Mouse (Mus musculus) thymus, postnatal 0 days (tissue): ENCODE results near the gene Fntb. TPM values are rescaled to one million over a fixed set of nuclear protein-coding genes. Genes with fewer than 3 reads are reported as not detected.

Source experiments
- DNase-seq: peaks from one replicate; pipeline ENCODE4 v3.0.0-alpha.2; 2015; ENCODE audit warnings: low spot score
- polyA plus RNA-seq: library from polyadenylated mRNA; unstranded; fragments of >200 nt; fragmentation: Nextera tagmentation; extraction: Ambion mirVana; gene quantifications from 2 replicates; pipeline ENCODE4 v1.2.1, GENCODE M21; 2015

Gene Fntb
- polyA plus RNA-seq, result 29.3 and 29.7 TPM in 2 replicates

GRCm38 (mm10) chr12:76765354-76765851 is at the start of gene Fntb, which contains the start of gene Churc1:
TSS of gene Fntb (plus strand) at chr12:76765589.
TSS of gene Churc1 (plus strand) at chr12:76765538.
- DNase-seq, result peak; percentile 98

- no peak for DNase-seq
Observed at GRCm38 (mm10) chr12:76718384-76718783, 47.0 kb upstream of the Fntb start.

GRCm38 (mm10) chr12:76720572-76720971 is 44.8 kb upstream of the Fntb start:
- DNase-seq, result no peak

GRCm38 (mm10) chr12:76722026-76722425 is 43.4 kb upstream of the Fntb start:
- DNase-seq, result no peak

- DNase-seq, result no peak
Observed at GRCm38 (mm10) chr12:76727955-76728354, 37.4 kb upstream of the Fntb start.

GRCm38 (mm10) chr12:76750866-76751459 is 14.4 kb upstream of the Fntb start:
- no peak for DNase-seq

- peak; percentile 75 for DNase-seq
Observed at GRCm38 (mm10) chr12:76752652-76753318, 12.6 kb upstream of the Fntb start.

GRCm38 (mm10) chr12:76765901-76766630 is 677 bp downstream of the Fntb start:
- peak; percentile 11 for DNase-seq

GRCm38 (mm10) chr12:76770841-76771500 is 5.6 kb downstream of the Fntb start:
- no peak for DNase-seq

GRCm38 (mm10) chr12:76771540-76771939 is 6.2 kb downstream of the Fntb start:
- DNase-seq, result no peak

GRCm38 (mm10) chr12:76774652-76775051 is 9.3 kb downstream of the Fntb start:
- no peak for DNase-seq

GRCm38 (mm10) chr12:76775132-76775531 is 9.7 kb downstream of the Fntb start:
- DNase-seq, result no peak

GRCm38 (mm10) chr12:76776898-76777297 is 11.5 kb downstream of the Fntb start:
- no peak for DNase-seq

- no peak for DNase-seq
Observed at GRCm38 (mm10) chr12:76777845-76778244, 12.5 kb downstream of the Fntb start.

GRCm38 (mm10) chr12:76778305-76779083 is 13.1 kb downstream of the Fntb start:
- DNase-seq, result peak; percentile 63

- no peak for DNase-seq
Observed at GRCm38 (mm10) chr12:76779951-76780350, 14.6 kb downstream of the Fntb start.

GRCm38 (mm10) chr12:76780639-76781468 is 15.5 kb downstream of the Fntb start:
- no peak for DNase-seq

GRCm38 (mm10) chr12:76784056-76784619 is 18.7 kb downstream of the Fntb start:
- no peak for DNase-seq

- DNase-seq, result no peak
Observed at GRCm38 (mm10) chr12:76790446-76791084, 25.2 kb downstream of the Fntb start.
